Mouse (Mus musculus) liver, embryonic 14.5 days (tissue): Measurements from ENCODE around the gene Atp8a2. TPM values are rescaled to one million over a fixed set of nuclear protein-coding genes. Genes with fewer than 3 reads are reported as not detected.

Experiments used
- ATAC-seq: fragments of 200-750 bp; cut with Nextera tagmentation; 2 replicates; pipeline ENCODE4 v1.8.0; 2017; ENCODE audit warnings: moderate number of reproducible peaks, mild to moderate bottlenecking, moderate library complexity; ENCODE audit not compliant: insufficient read depth
- DNase-seq, 3 experiments: peaks; one replicate each; pipeline ENCODE4 v3.0.0-alpha.2; 2012 to 2013; ENCODE audit warnings: low read depth in 3 of 3, low spot score in 3 of 3
- H3K27ac ChIP-seq: fragments of 300-500 bp; sonication (generic); 2 replicates; pipeline ENCODE4 v1.5.1; 2014; ENCODE audit warnings: moderate library complexity, mild to moderate bottlenecking, control low read depth, inconsistent platforms
- H3K27me3 ChIP-seq: fragments of 300-500 bp; sonication (generic); 2 replicates; pipeline ENCODE4 v1.6.1; 2014; ENCODE audit warnings: mild to moderate bottlenecking, low read length, moderate library complexity; ENCODE audit not compliant: control insufficient read depth, insufficient read depth
- H3K36me3 ChIP-seq: fragments of 300-500 bp; sonication (generic); replicated peaks from 2 replicates; pipeline ENCODE4 v1.6.1; 2014; ENCODE audit warnings: low read depth; ENCODE audit not compliant: control insufficient read depth, insufficient read depth
- H3K4me1 ChIP-seq, 2 experiments: fragments of 200-500 bp in 1 of 2; fragments of 300-500 bp in 1 of 2; sonication (generic) in 1 of 2; replicated peaks; 2 replicates each; pipeline ENCODE4 v1.6.1; 2012 to 2014; ENCODE audit warnings: antibody characterized with exemption in 1 of 2, inconsistent platforms in 1 of 2, low read length in 1 of 2; ENCODE audit not compliant: control insufficient read depth in 2 of 2, insufficient read depth in 2 of 2
- H3K4me2 ChIP-seq: fragments of 300-500 bp; sonication (generic); 2 replicates; pipeline ENCODE4 v1.6.1; 2014; ENCODE audit warnings: low read depth, mild to moderate bottlenecking, control low read depth, moderate library complexity
- H3K4me3 ChIP-seq, 2 experiments: fragments of 200-500 bp in 1 of 2; fragments of 300-500 bp in 1 of 2; sonication (generic) in 1 of 2; 2 replicates each; pipeline ENCODE4 v1.5.1; 2012 to 2014; ENCODE audit warnings: low read depth in 2 of 2, low read length in 2 of 2, mild to moderate bottlenecking in 2 of 2, control low read depth in 1 of 2, inconsistent platforms in 1 of 2, moderate library complexity in 1 of 2; ENCODE audit not compliant: insufficient read depth in 1 of 2
- H3K9ac ChIP-seq: fragments of 300-500 bp; sonication (generic); replicated peaks from 2 replicates; pipeline ENCODE4 v1.6.1; 2014; ENCODE audit warnings: mild to moderate bottlenecking, control low read depth, moderate library complexity
- H3K9me3 ChIP-seq: fragments of 300-500 bp; sonication (generic); 2 replicates; pipeline ENCODE4 v1.6.1; 2016; ENCODE audit warnings: low read length, mixed read lengths; ENCODE audit not compliant: control insufficient read depth
- CTCF ChIP-seq: IDR thresholded peaks from 2 replicates; pipeline ENCODE4 v1.5.1; 2016; ENCODE audit warnings: antibody characterized with exemption, low read depth, control low read depth
- EP300 ChIP-seq: IDR thresholded peaks from 2 replicates; pipeline ENCODE4 v1.6.1; 2016; ENCODE audit warnings: antibody characterized with exemption, low read depth
- WGBS: fragments of 180-500 bp; shearing (Covaris S2); extraction: QIAGEN DNeasy Blood & Tissue Kit; methylation state at CpG from one replicate; pipeline ENCODE4 v1.1.7; 2014; ENCODE audit not compliant: insufficient replicate concordance; 5-methylcytosine and 5-hydroxymethylcytosine counted together
- polyA plus RNA-seq, 2 experiments: library from polyadenylated mRNA; depleted of rRNA in 1 of 2; stranded (reverse) in 1 of 2; unstranded in 1 of 2; fragments of >200 nt; fragmentation: Nextera tagmentation in 1 of 2; extraction: Ambion mirVana in 1 of 2; gene quantifications; 2 replicates each; pipeline versions ENCODE4 v1.2.1 to v1.2.3; 2012 to 2014

Atp8a2 gene
- polyA plus RNA-seq, 2 experiments, result 0.51 to 1.8 TPM

DNA sequence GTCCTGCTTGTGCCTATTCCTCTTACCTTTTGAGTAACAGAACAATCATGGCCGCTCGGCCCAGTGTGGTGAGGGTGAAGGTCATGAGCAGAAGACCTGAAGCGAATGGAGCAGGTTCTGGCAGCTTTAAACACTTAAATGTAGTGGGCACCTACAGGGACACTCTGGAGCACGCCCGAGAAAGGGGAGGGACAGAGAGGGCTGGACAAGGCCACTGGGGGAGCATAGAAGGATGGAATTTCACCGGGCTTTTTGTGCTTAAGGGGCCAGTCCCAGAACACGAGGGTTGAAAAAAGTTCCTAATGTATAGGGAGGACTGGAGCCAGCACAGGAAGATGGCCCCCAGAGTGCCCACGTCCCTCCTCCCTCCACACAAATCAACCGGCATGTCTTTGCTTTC lies 563.0 kb downstream of the Atp8a2 start:
- Histone ChIP-seq H3K4me2 (no peak overlapping the region), H3K36me3 (no peaks in the 10 kb centered on the region), H3K4me1 (no peaks in the 10 kb centered on the region), H3K4me3 (no peak overlapping the region), H3K27ac (no peak overlapping the region), H3K9ac (no peak overlapping the region), H3K9me3 (no peaks in the 10 kb centered on the region), H3K27me3 (no peaks in the 10 kb centered on the region)
- DNase-seq, result no peak
- no peak for ATAC-seq
- TF ChIP-seq EP300 (no peak), CTCF (no peak)
- WGBS, result 69% methylated on average over 9 of the region's 9 CpGs

DNA sequence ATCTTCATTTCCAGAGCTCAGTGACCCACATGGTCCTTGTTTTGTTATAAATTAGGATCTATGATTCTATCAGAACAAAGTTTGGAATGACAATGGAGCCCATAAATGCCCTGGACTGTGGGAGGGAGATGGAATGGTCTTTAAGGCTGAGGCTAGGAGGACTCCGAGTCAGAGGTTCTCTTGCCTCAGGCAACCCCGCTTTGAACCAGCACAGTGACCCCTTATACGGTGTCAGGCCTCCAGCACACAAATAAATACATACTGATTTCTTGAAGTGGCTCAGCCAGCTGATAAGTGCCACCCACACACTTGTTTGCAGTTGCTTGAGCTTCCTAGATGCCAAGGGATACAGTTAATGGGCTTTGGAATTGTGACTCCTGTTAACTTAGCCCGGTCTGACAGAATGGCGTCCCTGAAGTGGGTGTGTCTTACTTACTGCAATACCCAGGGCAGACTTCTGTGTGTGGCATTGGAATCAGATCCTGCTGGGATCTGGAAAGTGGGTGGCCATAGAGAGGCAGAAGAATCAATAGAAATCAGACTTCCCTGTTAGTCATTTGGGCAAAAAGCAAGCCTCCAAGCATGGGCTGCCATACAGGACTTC lies 563.6 kb downstream of the Atp8a2 start:
- ATAC-seq, result no peak
- H3K27me3 ChIP-seq, result no peaks in the 10 kb centered on the region
- H3K4me3 ChIP-seq, result no peak overlapping the region
- no peaks in the 10 kb centered on the region for H3K4me1 ChIP-seq
- no peaks in the 10 kb centered on the region for H3K36me3 ChIP-seq
- no peaks in the 10 kb centered on the region for H3K9me3 ChIP-seq
- H3K9ac ChIP-seq, result no peak overlapping the region
- DNase-seq, result no peak
- no peak overlapping the region for H3K4me2 ChIP-seq
- TF ChIP-seq EP300, result no peak
- no peak for TF ChIP-seq CTCF
- no peak overlapping the region for H3K27ac ChIP-seq
- WGBS, result 77% methylated on average over 5 of the region's 5 CpGs

GRCm38 (mm10) chr14:59632067-59632466 lies 564.9 kb downstream of the Atp8a2 start:
- no peaks in the 10 kb centered on the region for H3K36me3 ChIP-seq
- DNase-seq (no peak), ATAC-seq (no peak)
- H3K27me3 ChIP-seq, result no peaks in the 10 kb centered on the region; the same call in 1 of the 2 replicates
- 56% methylated on average over 6 of the region's 6 CpGs for WGBS
- TF ChIP-seq CTCF (no peak), EP300 (no peak)
- H3K9me3 ChIP-seq, result no peaks in the 10 kb centered on the region
- no peak overlapping the region for H3K4me3 ChIP-seq
- no peak overlapping the region for H3K27ac ChIP-seq
- H3K4me1 ChIP-seq, result no peaks in the 10 kb centered on the region
- H3K4me2 ChIP-seq, result no peak overlapping the region
- H3K9ac ChIP-seq, result no peak overlapping the region

DNA sequence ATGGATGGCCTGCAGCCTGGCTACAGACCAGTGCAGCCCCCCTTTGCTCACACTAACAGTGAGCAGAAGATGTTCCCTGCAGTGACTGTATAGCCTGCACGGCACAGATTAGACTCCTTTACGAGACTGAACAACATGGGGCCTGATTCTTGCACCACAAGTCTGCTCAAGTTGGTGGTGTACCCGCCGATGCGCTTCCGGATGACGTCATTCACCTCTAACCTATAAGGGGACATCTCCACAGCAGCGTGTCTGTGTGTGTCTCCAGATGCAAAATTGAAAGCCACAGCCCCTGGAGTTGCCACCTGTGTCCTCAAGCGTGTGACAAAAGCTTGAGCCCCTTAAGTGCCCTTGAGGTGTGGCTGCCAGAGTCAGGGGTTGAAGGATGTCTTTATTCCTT lies 566.9 kb downstream of the Atp8a2 start:
- ATAC-seq, result no peak
- TF ChIP-seq CTCF, result no peak
- TF ChIP-seq EP300, result no peak
- Histone ChIP-seq H3K4me2 (no peak overlapping the region), H3K9me3 (no peaks in the 10 kb centered on the region), H3K9ac (no peak overlapping the region), H3K4me1 (no peaks in the 10 kb centered on the region), H3K36me3 (no peaks in the 10 kb centered on the region), H3K27me3 (peaks cover 17% of the 10 kb centered on the region), H3K4me3 (no peak overlapping the region), H3K27ac (no peak overlapping the region)
- DNase-seq, result no peak
- 75% methylated on average over 9 of the region's 9 CpGs for WGBS

GRCm38 (mm10) chr14:59629308-59629707 lies 567.7 kb downstream of the Atp8a2 start:
- 80% methylated on average over 15 of the region's 15 CpGs for WGBS
- Histone ChIP-seq H3K27me3 (peaks cover 23% of the 10 kb centered on the region), H3K27ac (no peak overlapping the region), H3K4me1 (no peaks in the 10 kb centered on the region), H3K4me2 (no peak overlapping the region), H3K36me3 (no peaks in the 10 kb centered on the region), H3K4me3 (no peak overlapping the region), H3K9me3 (no peaks in the 10 kb centered on the region), H3K9ac (no peak overlapping the region)
- DNase-seq, result no peak
- ATAC-seq, result no peak
- TF ChIP-seq CTCF, result no peak
- TF ChIP-seq EP300, result no peak
